Mouse (Mus musculus) c-Kit-positive CD71-positive TER-119-positive erythroid progenitor cells, embryonic 14.5 days (primary cell): ENCODE results near the gene Bcl6b.

Experiments
- DNase-seq: peaks from one replicate; pipeline ENCODE4 v3.0.0-alpha.2; 2013; ENCODE audit warnings: low spot score

The Bcl6b gene

DNA sequence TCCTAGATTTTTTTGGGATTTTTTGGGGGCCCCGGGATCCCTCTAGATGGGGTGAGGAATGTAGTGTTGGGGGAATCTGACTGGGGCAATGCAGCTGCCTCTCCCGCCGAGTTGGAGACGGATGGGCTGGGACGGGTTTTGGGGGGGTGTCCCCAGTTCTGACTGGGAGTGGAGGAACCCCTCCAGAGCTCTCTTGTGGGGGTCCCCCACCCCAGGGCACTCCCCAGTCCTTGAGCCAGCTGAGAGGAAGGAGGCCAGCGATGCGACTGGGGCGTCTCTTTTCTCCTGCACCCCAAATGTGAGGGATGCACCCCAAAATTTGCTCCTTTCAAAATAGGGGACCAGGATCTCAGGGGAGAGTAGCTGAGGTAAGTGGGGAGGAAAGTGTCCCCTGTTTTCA, 3.4 kb upstream of the Bcl6b start:
- no peak for DNase-seq

- no peak for DNase-seq
These were observed 2.9 kb upstream of the Bcl6b start for GRCm38 (mm10) chr11:70232546-70232945.

DNA sequence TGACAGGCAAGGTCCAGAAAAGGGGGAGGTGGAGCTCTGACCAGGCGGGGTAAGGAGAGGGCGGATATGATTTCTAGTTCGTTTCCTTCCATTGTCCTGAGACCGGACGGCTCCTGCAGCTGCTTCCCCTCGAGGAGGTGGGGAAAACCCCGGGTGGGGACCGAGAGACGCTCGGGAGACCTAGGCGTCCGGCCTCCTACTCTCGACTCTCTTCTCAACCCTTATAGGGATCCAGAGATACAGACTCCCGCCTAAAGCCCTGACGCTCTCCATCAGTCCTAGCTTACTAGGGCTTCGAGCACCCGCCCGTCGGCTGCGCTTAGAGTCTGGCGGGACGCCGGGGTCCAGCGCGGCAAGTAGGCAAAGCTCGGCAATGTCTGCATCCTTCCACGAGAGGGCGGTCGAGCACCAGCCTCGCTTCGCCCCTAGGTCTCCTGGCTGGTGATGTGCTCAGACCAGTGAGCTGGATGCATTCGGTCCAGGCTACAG, 685 bp upstream of the Bcl6b start:
- DNase-seq = peak; percentile 83

DNA sequence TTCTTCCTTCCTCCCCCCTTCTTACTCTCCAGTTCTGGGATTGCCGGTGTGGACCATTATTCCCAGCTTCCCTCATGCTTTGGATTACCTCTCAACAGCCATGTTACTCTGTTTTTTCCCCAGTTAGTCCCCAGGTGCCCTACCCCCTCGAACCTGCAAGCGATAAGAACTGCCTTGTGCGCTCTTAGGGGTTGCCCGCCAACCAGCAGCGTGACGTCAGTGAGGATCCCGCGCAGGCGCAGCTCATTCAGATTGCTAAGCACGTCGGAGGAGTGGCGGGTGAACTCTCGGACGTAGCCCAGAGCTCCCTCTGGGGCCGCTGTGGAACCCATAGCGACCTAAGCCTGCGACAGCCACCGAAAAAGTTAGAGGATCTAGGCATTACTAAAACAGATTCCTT, 770 bp downstream of the Bcl6b start:
- DNase-seq = peak; percentile 90

DNA sequence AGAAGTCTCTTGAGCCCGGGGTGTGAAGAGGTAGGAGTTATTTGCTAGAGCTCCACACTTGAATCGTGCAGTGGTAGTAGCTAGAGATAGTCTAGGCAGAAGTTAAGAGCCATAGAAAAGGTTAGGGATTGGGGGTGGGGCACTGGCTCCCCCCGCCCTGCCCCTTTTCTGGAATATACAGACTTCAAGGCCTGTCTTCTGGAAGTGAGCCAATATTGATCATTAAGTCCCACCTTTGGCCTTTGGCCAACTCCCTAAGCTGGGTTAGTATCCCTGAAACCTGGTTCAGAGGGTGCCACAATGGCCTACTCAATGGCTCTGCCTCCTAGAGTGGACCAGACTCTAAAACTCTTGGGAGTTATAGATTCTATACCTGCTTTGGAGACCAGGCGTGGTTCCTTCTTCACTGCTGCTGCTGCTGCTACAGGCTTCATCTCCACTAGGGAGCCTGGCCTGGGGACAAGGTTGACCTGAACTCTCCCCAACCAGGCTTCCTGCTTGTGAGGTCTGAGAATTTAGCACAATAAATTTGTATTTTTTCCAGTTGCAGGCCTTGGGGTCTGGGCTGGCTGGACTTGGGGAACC, 1.8 kb downstream of the Bcl6b start:
- DNase-seq = no peak

- no peak for DNase-seq
These were observed 2.5 kb downstream of the Bcl6b start for GRCm38 (mm10) chr11:70227126-70227525.

GRCm38 (mm10) chr11:70226602-70226890, 3.1 kb downstream of the Bcl6b start:
- DNase-seq = no peak

- no peak for DNase-seq
These were observed 3.6 kb downstream of the Bcl6b start for GRCm38 (mm10) chr11:70225798-70226601.

DNA sequence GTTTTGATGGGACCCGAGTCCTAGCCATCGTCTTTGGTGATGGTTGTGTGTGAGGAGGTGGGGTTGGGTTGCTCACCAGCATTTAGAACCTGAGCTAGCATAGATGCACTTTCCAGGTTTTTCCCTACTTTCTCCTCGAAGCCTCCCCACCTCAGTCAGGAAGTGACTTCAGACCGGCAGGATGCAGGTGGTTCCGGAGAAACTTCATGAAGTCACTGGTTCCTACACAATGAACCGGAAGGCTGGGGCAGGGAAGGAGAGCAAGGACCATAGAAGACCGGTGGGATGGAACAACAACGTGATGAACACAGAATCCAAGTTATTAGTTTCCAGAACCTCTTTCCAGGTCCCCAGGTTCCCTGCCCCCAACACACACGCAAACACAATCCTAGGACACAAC, 5.9 kb downstream of the Bcl6b start:
- DNase-seq = no peak

GRCm38 (mm10) chr11:70221603-70222500, 7.7 kb downstream of the Bcl6b start:
- peak; percentile 76 for DNase-seq

DNA sequence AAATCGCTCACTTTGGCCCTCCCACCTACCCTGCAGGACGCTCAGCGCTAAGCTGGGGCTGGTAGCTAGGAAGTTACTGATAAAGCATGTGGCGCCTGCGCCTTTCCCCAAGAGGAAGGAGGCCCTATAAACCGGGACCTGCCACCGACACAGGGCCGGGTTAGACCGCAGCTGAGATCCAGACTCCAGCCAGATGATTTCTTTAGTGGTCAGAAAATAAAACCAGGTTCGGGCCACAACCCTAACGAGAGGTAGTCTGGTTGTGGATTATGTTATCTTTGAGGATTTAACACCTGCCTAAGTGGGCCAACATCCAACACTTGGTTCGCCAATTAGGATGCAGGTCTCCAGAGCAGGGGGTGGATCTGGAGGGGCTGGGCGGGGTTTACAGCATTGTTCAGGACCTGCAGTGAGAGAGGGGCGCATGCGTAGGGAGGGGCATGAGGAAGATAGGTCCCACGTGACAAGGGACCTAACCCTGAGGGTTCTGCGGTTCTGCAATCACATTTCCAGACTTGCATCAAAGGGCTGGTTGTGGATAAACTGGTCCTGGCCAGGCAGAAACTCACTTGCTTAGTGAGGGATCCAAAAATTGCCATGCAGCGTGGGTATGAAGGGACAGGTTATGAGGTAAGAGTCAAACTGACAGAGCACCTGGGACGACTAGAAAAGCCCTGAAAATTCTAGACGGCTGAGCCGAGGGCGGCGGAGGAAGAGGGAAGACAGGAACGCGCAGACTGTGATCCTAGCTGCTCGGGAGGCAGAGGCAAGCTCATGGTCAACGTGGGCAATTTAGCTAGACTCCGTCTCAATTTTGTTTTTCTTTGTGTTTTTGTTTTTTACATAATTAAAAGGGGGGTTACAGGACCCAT, 8.6 kb downstream of the Bcl6b start, which contains the start of gene Slc16a13:
Gene Slc16a13, minus strand, starts transcription at position 334 of the 872 bp plus-strand sequence.
- DNase-seq = peak; percentile 95

DNA sequence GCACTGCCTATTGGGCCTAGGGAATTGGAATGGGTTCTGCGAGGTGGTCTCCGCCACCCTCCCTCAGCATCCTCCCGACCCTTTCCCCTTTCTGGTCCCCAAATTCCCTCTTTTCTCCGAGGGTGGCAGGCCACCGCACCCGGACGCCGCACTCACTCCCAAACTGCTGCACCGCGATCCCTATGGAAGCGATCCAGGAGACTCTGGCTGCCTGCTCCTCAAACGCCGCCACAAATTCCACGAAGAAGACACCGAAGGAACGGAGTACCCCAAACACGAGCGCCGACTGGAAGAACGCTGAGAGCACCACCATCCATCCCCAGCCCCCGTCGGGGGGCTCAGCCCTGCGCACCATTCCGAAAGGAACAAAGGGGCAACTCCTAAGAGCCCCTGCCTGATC, 9.3 kb downstream of the Bcl6b start:
- no peak for DNase-seq

DNA sequence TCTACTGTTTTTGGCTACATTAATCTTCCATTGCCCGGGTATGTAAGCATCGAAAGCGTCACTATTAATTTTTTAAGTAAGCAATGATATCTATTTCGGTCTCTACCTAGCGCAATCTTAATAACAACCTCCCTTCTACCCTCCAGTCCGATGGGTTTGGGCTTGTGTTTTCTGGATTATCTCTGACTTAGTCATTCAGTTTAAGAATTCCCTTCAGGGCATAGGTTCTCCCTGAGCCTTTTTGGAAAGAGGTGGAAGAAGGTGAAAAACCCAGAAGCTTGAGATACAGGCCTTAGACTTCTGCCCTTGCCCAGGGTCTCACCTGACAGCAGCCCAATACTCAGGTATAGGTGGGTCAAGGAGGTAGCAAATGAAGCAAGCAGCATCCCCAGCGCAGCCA, 9.7 kb downstream of the Bcl6b start:
- no peak for DNase-seq

GRCm38 (mm10) chr11:70218741-70219470, 10.7 kb downstream of the Bcl6b start:
- no peak for DNase-seq

DNA sequence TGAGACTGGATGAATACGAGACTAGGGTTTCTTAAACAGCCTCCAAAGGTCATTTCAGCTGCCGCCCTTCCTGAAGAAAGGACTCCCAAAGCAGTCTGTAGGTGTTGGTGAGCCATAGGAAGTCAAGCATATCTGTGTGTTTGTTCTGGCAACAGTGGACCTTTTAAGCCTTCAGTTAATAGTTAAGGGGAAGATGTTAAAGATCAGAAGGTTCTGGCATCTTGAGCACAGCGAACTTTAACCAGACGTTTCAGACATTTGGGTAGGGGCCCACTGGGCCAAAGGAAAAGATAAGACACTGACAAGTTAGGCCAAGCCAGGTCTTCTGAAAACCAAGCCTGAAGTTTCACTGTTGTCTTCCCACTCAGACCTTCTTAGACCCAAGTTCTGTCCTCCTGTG, 11.6 kb downstream of the Bcl6b start:
- DNase-seq = no peak

- DNase-seq = no peak
These were observed 13.5 kb downstream of the Bcl6b start for GRCm38 (mm10) chr11:70216103-70216502.

- no peak for DNase-seq
These were observed 14.3 kb downstream of the Bcl6b start for GRCm38 (mm10) chr11:70215301-70215700.

GRCm38 (mm10) chr11:70214856-70215209, 14.8 kb downstream of the Bcl6b start:
- DNase-seq = no peak

GRCm38 (mm10) chr11:70214191-70214855, 15.3 kb downstream of the Bcl6b start:
- DNase-seq = no peak

GRCm38 (mm10) chr11:70213736-70214135, 15.9 kb downstream of the Bcl6b start:
- DNase-seq = no peak

DNA sequence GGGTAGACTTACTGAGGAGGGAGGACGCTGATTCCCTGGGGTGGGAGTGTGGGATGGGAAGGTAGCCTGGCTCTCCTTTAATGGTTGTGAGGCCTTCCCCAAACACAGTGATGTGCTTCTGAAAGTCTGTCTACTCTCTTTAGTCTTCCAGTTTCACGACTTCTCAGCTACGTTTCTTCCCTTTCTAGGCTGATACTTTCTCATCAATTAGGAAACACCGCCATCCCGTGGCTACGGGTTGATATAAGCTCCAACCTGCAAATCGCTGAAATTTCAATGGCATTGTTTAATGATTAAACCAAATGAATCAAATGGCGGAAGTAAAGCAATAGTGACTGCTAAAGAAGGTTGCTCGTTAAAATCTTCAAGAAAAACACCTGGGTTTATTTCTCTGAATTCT, 16.7 kb downstream of the Bcl6b start:
- no peak for DNase-seq
